Mouse (Mus musculus): Measurements from ENCODE around the gene Cpeb4.

Gene Cpeb4

GRCm38 (mm10) chr11:31846771-31847468 lies 25.1 kb upstream of the Cpeb4 start:
- DNase-seq (ENCODE audit: low read depth, low spot score): no peak

GRCm38 (mm10) chr11:31847469-31847805 lies 24.6 kb upstream of the Cpeb4 start:
- DNase-seq (ENCODE audit: low read depth, low spot score): no peak

- DNase-seq (ENCODE audit: low read depth, low spot score): no peak
These were observed 23.3 kb upstream of the Cpeb4 start for GRCm38 (mm10) chr11:31848725-31849124.

- DNase-seq (ENCODE audit: low read depth, low spot score): no peak
These were observed 21.7 kb upstream of the Cpeb4 start for GRCm38 (mm10) chr11:31850156-31850775.

GRCm38 (mm10) chr11:31850995-31851394 lies 21.0 kb upstream of the Cpeb4 start:
- no peak for DNase-seq (ENCODE audit: low read depth, low spot score)

- no peak for DNase-seq (ENCODE audit: low read depth, low spot score)
These were observed 20.1 kb upstream of the Cpeb4 start for GRCm38 (mm10) chr11:31851702-31852560.

GRCm38 (mm10) chr11:31854955-31855354 lies 17.1 kb upstream of the Cpeb4 start:
- no peak for DNase-seq (ENCODE audit: low read depth, low spot score)

- DNase-seq (ENCODE audit: low read depth, low spot score): no peak
These were observed 14.5 kb upstream of the Cpeb4 start for GRCm38 (mm10) chr11:31857479-31857878.

- no peak for DNase-seq (ENCODE audit: low read depth, low spot score)
These were observed 10.7 kb upstream of the Cpeb4 start for GRCm38 (mm10) chr11:31861149-31861890.

GRCm38 (mm10) chr11:31867976-31868375 lies 4.0 kb upstream of the Cpeb4 start:
- no peak for DNase-seq (ENCODE audit: low read depth, low spot score)

GRCm38 (mm10) chr11:31870285-31871010 lies 1.6 kb upstream of the Cpeb4 start:
- peak; percentile 100 for DNase-seq (ENCODE audit: low read depth, low spot score)

- DNase-seq (ENCODE audit: low read depth, low spot score): peak; percentile 53
These were observed 873 bp upstream of the Cpeb4 start for GRCm38 (mm10) chr11:31871135-31871541.

- no peak for DNase-seq (ENCODE audit: low read depth, low spot score)
These were observed 693 bp downstream of the Cpeb4 start for GRCm38 (mm10) chr11:31872546-31873261.

- DNase-seq (ENCODE audit: low read depth, low spot score): no peak
These were observed 2.1 kb downstream of the Cpeb4 start for GRCm38 (mm10) chr11:31874071-31874470.

- no peak for DNase-seq (ENCODE audit: low read depth, low spot score)
These were observed 11.7 kb downstream of the Cpeb4 start for GRCm38 (mm10) chr11:31883671-31884070.

- no peak for DNase-seq (ENCODE audit: low read depth, low spot score)
These were observed 13.8 kb downstream of the Cpeb4 start for GRCm38 (mm10) chr11:31885765-31886164.

GRCm38 (mm10) chr11:31888229-31888628 lies 16.2 kb downstream of the Cpeb4 start:
- no peak for DNase-seq (ENCODE audit: low read depth, low spot score)

GRCm38 (mm10) chr11:31892152-31892551 lies 20.1 kb downstream of the Cpeb4 start:
- peak; percentile 48 for DNase-seq (ENCODE audit: low read depth, low spot score)

GRCm38 (mm10) chr11:31893639-31894038 lies 21.6 kb downstream of the Cpeb4 start:
- DNase-seq (ENCODE audit: low read depth, low spot score): no peak

- DNase-seq (ENCODE audit: low read depth, low spot score): no peak
These were observed 24.2 kb downstream of the Cpeb4 start for GRCm38 (mm10) chr11:31896065-31896792.
